Mouse (Mus musculus): ENCODE measurements around the gene Mettl3. TPM values are rescaled to one million over a fixed set of nuclear protein-coding genes. Genes with fewer than 3 reads are reported as not detected.

Mettl3 gene
- polyA plus RNA-seq, 1 experiment, result 31.8 TPM

DNA sequence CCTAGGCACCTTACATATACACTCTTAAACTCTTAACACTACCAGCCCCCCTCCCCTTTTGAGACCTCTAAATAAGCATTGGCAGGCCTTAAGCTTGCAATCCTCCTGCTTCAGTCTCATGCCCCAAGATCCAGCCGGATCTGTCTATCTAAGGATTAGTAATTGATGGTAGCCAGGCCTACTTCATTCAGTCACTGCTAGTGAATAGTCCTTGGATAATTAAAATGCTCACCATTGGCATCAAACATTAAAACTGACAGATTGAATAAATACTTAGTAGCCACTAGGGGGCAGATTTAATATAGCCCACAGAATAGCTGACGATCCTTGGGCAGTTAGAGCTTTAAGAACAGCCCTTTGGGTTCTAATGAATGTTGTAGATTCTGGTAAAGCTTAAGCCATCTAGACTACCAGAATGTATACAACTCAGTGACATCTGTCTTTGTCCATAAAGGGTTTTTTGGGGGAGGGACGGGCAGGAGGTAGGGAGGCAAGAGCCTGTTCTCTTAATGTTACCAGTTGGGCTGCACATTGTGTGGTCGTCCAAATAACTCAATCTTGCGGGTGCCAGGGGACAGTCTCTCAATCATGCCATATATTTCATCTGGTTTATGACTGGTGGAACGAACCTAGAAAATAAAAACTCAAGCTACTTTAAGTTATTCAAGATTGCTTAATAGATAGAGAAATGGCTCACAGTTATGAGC is 9.2 kb downstream of the Mettl3 start:
- Histone ChIP-seq H3K4me1 (ENCODE audit: control insufficient read depth, insufficient read depth, low read length) (no peaks in the 10 kb centered on the region), H3K4me3 (ENCODE audit: insufficient read depth, low read length) (no peak overlapping the region), H3K27ac (ENCODE audit: insufficient read depth, low read depth, low read length) (no peak overlapping the region)
- no peak for TF ChIP-seq POLR2A (IDR thresholded peaks at IDR 0.05; ENCODE audit: borderline replicate concordance, low read depth, low read length)
- TF ChIP-seq CTCF (IDR thresholded peaks at IDR 0.05; ENCODE audit: low read depth, low read length), result no peak

DNA sequence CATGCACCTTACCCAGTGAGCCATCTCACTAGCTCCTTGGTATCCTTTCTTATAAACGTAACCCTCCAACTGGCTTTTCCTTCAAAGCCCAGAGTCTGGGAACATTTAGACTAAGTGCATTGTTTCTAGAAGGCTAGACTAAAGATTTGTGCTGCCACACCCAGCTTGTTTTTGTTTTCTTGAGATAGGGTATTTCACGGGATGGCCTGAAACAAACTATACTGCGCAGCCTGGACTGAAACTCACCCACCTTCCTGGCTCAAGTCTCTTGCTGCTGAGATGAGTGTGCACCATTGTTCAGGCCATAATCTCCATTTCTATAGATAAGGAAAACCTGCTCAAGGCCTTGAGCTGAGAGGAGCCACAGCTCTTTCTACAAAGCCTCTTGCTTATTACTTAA is 20.7 kb downstream of the Mettl3 start:
- TF ChIP-seq POLR2A (IDR thresholded peaks at IDR 0.05; ENCODE audit: borderline replicate concordance, low read depth, low read length), result no peak
- TF ChIP-seq CTCF (IDR thresholded peaks at IDR 0.05; ENCODE audit: low read depth, low read length), result no peak

DNA sequence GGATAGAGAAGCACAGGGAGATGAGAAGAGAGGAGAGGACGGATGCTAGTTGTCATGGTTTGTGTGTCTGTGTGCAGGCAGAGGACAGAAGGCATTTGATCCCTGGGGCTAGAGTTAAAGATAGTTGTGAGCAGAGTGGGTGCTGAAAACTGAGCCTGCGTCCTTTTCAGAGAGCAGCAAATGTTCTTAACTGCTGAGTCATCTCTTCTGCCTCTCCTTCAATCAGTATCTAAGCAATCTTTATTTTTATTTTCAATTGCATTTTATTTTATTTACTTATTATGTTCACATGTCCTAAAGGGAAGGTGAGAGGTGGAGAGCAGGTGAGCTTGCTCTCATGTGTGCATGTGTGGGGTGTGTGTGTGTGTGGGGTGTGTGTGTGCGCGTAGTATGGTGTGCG is 21.3 kb downstream of the Mettl3 start:
- Histone ChIP-seq H3K4me1 (ENCODE audit: control insufficient read depth, insufficient read depth, low read length) (peaks cover 10% of the 10 kb centered on the region), H3K27ac (ENCODE audit: insufficient read depth, low read depth, low read length) (no peak overlapping the region), H3K4me3 (ENCODE audit: insufficient read depth, low read length) (no peak overlapping the region)
- TF ChIP-seq CTCF (IDR thresholded peaks at IDR 0.05; ENCODE audit: low read depth, low read length), result no peak
- no peak for TF ChIP-seq POLR2A (IDR thresholded peaks at IDR 0.05; ENCODE audit: borderline replicate concordance, low read depth, low read length)

More for the DNA sequence above, 20.7 kb downstream of the Mettl3 start:
- no peak overlapping the region for H3K4me3 ChIP-seq (ENCODE audit: insufficient read depth, low read length)
- peaks cover 10% of the 10 kb centered on the region for H3K4me1 ChIP-seq (ENCODE audit: control insufficient read depth, insufficient read depth, low read length)
- no peak overlapping the region for H3K27ac ChIP-seq (ENCODE audit: insufficient read depth, low read depth, low read length)

DNA sequence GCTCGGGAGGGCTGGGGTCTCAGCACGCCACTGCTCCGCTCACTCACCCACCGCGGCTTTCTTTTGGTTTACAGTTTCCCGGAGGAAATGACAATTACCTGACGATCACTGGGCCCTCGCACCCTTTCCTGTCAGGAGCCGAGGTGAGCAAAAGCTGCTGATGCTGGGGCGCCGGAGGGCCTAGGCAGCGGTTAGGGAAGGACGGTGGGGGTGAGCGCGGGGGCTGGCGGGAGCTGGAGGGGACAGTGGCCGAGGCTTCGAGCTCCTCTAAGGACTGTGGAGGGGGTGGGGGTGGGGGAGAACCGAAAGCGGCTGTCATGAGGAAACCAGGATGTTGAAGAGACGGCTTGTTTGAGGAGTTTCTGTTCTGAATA is 25.2 kb downstream of the Mettl3 start:
- peak overlapping the region; percentile 91 for H3K4me3 ChIP-seq (ENCODE audit: insufficient read depth, low read length)
- no peak for TF ChIP-seq CTCF (IDR thresholded peaks at IDR 0.05; ENCODE audit: low read depth, low read length)
- TF ChIP-seq POLR2A (IDR thresholded peaks at IDR 0.05; ENCODE audit: borderline replicate concordance, low read depth, low read length), result no peak

DNA sequence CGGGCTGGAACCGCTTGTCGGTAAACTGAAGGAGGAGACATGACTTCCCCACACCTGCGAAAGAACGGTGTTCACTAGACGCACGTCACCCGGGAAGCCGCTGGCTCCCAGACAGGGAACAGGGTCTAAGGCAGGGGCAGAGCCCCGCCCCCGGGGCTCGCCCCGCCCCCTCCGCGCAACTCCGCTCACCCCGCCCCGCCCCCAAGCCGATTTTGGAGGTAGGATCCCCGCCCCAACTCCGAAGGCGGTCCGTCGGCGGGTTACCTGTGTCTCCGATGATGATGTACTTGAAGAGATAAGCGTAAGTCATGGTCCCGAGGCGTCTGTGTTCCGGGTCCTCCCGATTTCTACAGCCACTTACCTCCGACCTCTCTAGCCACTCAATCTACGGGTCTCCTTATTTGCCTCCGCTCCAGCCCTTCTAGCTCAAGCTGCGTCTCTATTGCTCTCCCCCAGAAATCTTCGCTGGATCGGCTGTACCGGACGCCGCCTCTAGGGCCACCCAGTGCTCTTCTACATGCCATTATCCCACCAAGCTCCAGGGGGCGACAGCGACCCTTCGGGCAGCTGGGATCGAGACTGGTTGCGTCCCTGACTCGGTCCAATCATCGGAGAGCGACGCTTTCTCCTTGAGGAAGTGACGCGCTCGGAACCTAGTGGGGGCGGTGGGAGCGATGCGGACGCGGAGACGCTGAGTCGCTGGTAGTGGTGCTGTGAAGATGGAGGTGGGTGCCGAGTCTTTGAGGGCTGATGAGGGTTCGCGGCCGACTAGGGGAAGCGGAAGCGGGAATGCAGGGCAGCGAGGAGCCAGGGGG is 25.8 kb downstream of the Mettl3 start, which contains the start of the genes Tox4 and Rab2b:
Tox4 (plus strand) TSS at position 215 of the 815 bp plus-strand sequence.
Rab2b (minus strand) TSS at position 614 of the 815 bp plus-strand sequence.
- Histone ChIP-seq H3K4me3 (ENCODE audit: insufficient read depth, low read length) (peak within 1 kb of the TSS; percentile 91), H3K4me1 (ENCODE audit: control insufficient read depth, insufficient read depth, low read length) (peaks cover 10% of the 10 kb centered on the region), H3K27ac (ENCODE audit: insufficient read depth, low read depth, low read length) (peak within 1 kb of the TSS; percentile 79)
- no peak for TF ChIP-seq POLR2A (IDR thresholded peaks at IDR 0.05; ENCODE audit: borderline replicate concordance, low read depth, low read length)
- TF ChIP-seq CTCF (IDR thresholded peaks at IDR 0.05; ENCODE audit: low read depth, low read length), result peak; percentile 63

More for the DNA sequence above, 25.2 kb downstream of the Mettl3 start:
- H3K27ac ChIP-seq (ENCODE audit: insufficient read depth, low read depth, low read length), result peak overlapping the region; percentile 79
- H3K4me1 ChIP-seq (ENCODE audit: control insufficient read depth, insufficient read depth, low read length), result peaks cover 10% of the 10 kb centered on the region

DNA sequence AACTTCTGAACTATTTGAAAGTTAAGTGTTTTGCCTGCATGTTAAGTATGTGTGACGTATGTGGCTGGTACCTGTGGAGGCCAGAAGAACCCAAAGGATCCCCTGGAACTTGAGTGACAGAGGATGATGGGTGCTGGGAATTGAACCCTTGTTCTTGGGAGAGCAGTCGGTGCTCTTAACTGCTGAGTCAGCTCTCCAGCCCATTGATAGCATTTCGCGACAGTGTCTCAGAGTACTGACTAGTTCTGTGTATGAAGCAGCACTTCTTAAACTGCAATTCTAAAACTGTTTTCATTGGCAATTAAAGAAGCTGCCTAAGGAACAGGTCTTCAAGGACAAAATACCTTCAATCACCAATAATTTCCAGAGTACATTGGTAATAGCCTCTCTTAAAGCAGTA is 27.7 kb downstream of the Mettl3 start:
- Histone ChIP-seq H3K4me1 (ENCODE audit: control insufficient read depth, insufficient read depth, low read length) (peaks cover 8% of the 10 kb centered on the region), H3K4me3 (ENCODE audit: insufficient read depth, low read length) (no peak overlapping the region), H3K27ac (ENCODE audit: insufficient read depth, low read depth, low read length) (no peak overlapping the region)
- TF ChIP-seq POLR2A (IDR thresholded peaks at IDR 0.05; ENCODE audit: borderline replicate concordance, low read depth, low read length) (no peak), CTCF (IDR thresholded peaks at IDR 0.05; ENCODE audit: low read depth, low read length) (no peak)

DNA sequence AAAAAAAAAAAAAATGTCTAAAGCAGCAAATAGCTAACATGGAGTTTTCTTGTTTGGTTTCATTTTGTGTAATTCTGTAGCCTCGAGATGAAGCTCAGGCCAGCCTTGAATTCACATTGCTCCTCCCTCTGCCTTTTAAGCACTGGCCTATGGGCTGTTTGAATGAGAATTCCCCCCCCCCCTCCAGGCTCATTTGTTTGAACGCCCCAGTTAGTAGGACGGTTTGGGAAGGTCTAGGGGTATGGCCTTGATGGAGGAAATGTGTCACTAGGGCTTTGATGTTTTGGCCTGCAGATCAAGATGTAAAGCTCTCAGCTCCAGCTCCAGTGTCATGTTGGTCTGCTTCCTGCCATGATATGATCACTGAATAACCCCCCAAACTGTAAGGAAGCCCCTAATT is 32.1 kb downstream of the Mettl3 start:
- Histone ChIP-seq H3K4me3 (ENCODE audit: insufficient read depth, low read length) (no peak overlapping the region), H3K27ac (ENCODE audit: insufficient read depth, low read depth, low read length) (no peak overlapping the region), H3K4me1 (ENCODE audit: control insufficient read depth, insufficient read depth, low read length) (no peaks in the 10 kb centered on the region)
- TF ChIP-seq CTCF (IDR thresholded peaks at IDR 0.05; ENCODE audit: low read depth, low read length) (no peak), POLR2A (IDR thresholded peaks at IDR 0.05; ENCODE audit: borderline replicate concordance, low read depth, low read length) (no peak)

DNA sequence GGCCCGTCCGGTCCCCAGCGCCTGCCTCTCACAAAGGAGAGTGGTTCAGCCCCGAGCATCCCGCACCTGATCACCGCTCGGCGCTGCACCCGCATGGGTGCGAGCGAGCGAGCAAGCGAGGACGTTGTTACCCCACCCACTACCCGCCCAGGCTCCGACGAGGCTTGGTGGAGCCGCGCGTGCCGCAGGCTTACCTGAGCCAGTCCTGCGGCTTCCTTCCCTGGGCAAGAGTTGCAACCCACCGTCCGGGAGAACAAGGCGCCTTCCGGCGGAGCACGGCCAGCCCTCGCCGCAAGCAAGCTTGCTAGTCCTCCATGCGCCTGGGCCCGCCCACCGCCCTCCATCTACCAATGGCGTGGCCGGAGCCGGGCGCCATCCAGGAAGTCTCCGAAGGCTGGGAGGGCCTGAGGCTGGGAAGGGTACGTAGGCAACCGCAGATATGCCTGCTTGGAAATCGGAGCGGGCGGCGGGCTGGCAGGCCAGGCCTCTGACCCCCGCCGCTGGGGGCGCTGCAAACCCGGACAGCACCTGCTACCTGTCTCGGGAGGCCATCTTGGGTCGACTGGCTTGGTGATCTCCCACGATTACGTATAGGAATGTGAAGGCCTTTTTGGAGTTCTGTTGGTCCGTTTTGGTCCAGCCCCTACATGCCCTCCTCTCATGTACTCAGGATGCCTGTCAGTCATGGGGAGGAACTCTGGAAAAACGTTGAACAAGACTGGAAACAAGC is 47.3 kb downstream of the Mettl3 start, which contains the start of gene Chd8:
Chd8 (minus strand) TSS at position 297 of the 730 bp plus-strand sequence.
- peak within 1 kb of the TSS; percentile 93 for H3K4me3 ChIP-seq (ENCODE audit: insufficient read depth, low read length)
- peak; percentile 81; the same call in 1 of the 2 replicates for TF ChIP-seq POLR2A (IDR thresholded peaks at IDR 0.05; ENCODE audit: borderline replicate concordance, low read depth, low read length)
- TF ChIP-seq CTCF (IDR thresholded peaks at IDR 0.05; ENCODE audit: low read depth, low read length), result peak; percentile 64
- peaks cover 19% of the 10 kb centered on the region for H3K4me1 ChIP-seq (ENCODE audit: control insufficient read depth, insufficient read depth, low read length)
- peak within 1 kb of the TSS; percentile 47 for H3K27ac ChIP-seq (ENCODE audit: insufficient read depth, low read depth, low read length)

Data from bone marrow macrophage, adult 2 months (primary cell).